ENCODE assay signal across 9 mouse cellular contexts in the genomic region with DNA sequence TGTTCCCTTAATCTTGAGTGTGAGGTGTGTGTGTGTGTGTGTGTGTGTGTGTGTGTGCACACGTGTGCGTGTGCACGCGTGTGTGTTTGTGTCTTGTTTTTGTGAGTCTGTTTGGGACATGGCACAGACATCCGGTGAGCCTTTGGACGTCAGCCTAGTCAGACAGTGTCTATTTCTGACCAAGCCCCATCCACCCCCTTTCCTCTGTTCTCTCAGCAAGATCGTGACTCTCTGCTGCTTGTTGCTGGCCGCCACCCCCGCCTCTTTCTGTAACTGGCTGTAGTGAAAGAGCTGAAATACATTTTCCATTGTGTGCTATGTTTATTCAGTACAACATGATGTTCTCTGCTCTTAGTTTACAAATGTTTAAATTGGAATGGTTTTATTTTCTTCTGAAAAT. TPM values are rescaled to one million over a fixed set of nuclear protein-coding genes. Genes with fewer than 3 reads are reported as not detected.
DNase-seq lines count a peak whose midpoint lies in the region; ATAC-seq and TF ChIP-seq lines count a peak whose summit lies in the region.
"Had no signal": no experiment of that assay in that cellular context is flagged by ENCODE, and none has a peak within 500 bp of the region (broad histone marks: within the 10 kb centered on the region; RNA-seq: fewer than 3 reads in every experiment).

No protein-coding gene starts in this region.

- no peaks in the 10 kb centered on the region for H3K36me3 ChIP-seq in embryonic facial prominence, embryonic 14.5 days (ENCODE audit: control insufficient read depth, insufficient read depth, low read length)
- no peaks in the 10 kb centered on the region for H3K36me3 ChIP-seq in embryonic facial prominence, embryonic 10.5 days (replicated peaks)
- H3K36me3 ChIP-seq in liver, postnatal 0 days (replicated peaks; ENCODE audit: insufficient read depth, low read length) = no peaks in the 10 kb centered on the region
- no peaks in the 10 kb centered on the region for H3K36me3 ChIP-seq in liver, embryonic 11.5 days (ENCODE audit: control insufficient read depth, insufficient read depth, low read length)

- no peak for TF ChIP-seq CTCF in liver, postnatal 0 days (IDR thresholded peaks at IDR 0.05; ENCODE audit: low read depth)

- TF ChIP-seq EP300 in liver, postnatal 0 days (IDR thresholded peaks at IDR 0.05; ENCODE audit: low read depth) = no peak

- no peak overlapping the region for H3K4me2 ChIP-seq in embryonic facial prominence, embryonic 14.5 days (ENCODE audit: low read depth, low read length)
- H3K4me2 ChIP-seq in liver, postnatal 0 days (ENCODE audit: low read depth, low read length) = no peak overlapping the region
- H3K4me2 ChIP-seq in liver, embryonic 11.5 days = no peak overlapping the region

- no peaks in the 10 kb centered on the region for H3K4me1 ChIP-seq in embryonic facial prominence, embryonic 14.5 days (ENCODE audit: control insufficient read depth, insufficient read depth, low read length)
- no peaks in the 10 kb centered on the region for H3K4me1 ChIP-seq in embryonic facial prominence, embryonic 10.5 days
- H3K4me1 ChIP-seq in liver, postnatal 0 days (ENCODE audit: insufficient read depth) = no peaks in the 10 kb centered on the region
- H3K4me1 ChIP-seq in liver, embryonic 11.5 days (replicated peaks; ENCODE audit: control insufficient read depth, insufficient read depth, low read length) = no peaks in the 10 kb centered on the region

- no peak overlapping the region for H3K27ac ChIP-seq in embryonic facial prominence, embryonic 14.5 days (replicated peaks; ENCODE audit: low read depth, low read length)
- H3K27ac ChIP-seq in embryonic facial prominence, embryonic 10.5 days (replicated peaks) = no peak overlapping the region
- no peak overlapping the region for H3K27ac ChIP-seq in liver, postnatal 0 days (ENCODE audit: low read depth)
- no peak overlapping the region for H3K27ac ChIP-seq in liver, embryonic 11.5 days (ENCODE audit: low read depth, low read length)

- H3K9ac ChIP-seq in embryonic facial prominence, embryonic 14.5 days (ENCODE audit: low read depth, low read length) = no peak overlapping the region
- no peak overlapping the region for H3K9ac ChIP-seq in liver, postnatal 0 days (replicated peaks)
- no peak overlapping the region for H3K9ac ChIP-seq in liver, embryonic 11.5 days (ENCODE audit: low read depth, low read length)

- WGBS in embryonic facial prominence, embryonic 14.5 days = 63% methylated on average over 9 of the region's 9 CpGs
- WGBS in embryonic facial prominence, embryonic 10.5 days = 73% methylated on average over 9 of the region's 9 CpGs
- WGBS in liver, postnatal 0 days (ENCODE audit: insufficient replicate concordance) = 54% methylated on average over 9 of the region's 9 CpGs
- WGBS in liver, embryonic 11.5 days = 60% methylated on average over 9 of the region's 9 CpGs

- no peak for ATAC-seq in embryonic facial prominence, embryonic 14.5 days (ENCODE audit: low read depth)
- no peak for ATAC-seq in liver, postnatal 0 days
- ATAC-seq in liver, embryonic 11.5 days (replicated peaks; ENCODE audit: low FRiP score) = no peak
- ATAC-seq in erythroid progenitor cell, adult 5-6 weeks (replicated peaks; ENCODE audit: low FRiP score, poor library complexity, severe bottlenecking) = no peak

- H3K4me3 ChIP-seq in embryonic facial prominence, embryonic 14.5 days (ENCODE audit: low read depth, low read length) = no peak overlapping the region
- H3K4me3 ChIP-seq in embryonic facial prominence, embryonic 10.5 days = no peak overlapping the region
- H3K4me3 ChIP-seq in liver, postnatal 0 days (ENCODE audit: low read depth, low read length) = no peak overlapping the region
- H3K4me3 ChIP-seq in liver, embryonic 11.5 days (ENCODE audit: low read depth, low read length) = no peak overlapping the region

- DNase-seq in embryonic facial prominence, embryonic 14.5 days (ENCODE audit: low spot score) = peak; percentile 42
- DNase-seq in embryonic facial prominence, embryonic 10.5 days (ENCODE audit: low spot score) = no peak
- DNase-seq in liver, postnatal 0 days = peak; percentile 11
- DNase-seq in liver, embryonic 11.5 days (ENCODE audit: low spot score) = no peak
- peak; percentile 40 for DNase-seq in heart, postnatal 4 days
- DNase-seq in right cerebral cortex, adult 18-20 months = peak; percentile 72
- no peak for DNase-seq in thymus, postnatal 36 days

- H3K27me3 ChIP-seq in embryonic facial prominence, embryonic 14.5 days (replicated peaks; ENCODE audit: control insufficient read depth, insufficient read depth, low read length) = no peaks in the 10 kb centered on the region
- 0 out of 2 replicates have a peak, but pooled peaks cover under 1% of the 10 kb centered on the region for H3K27me3 ChIP-seq in embryonic facial prominence, embryonic 10.5 days (replicated peaks; ENCODE audit: low read depth, poor library complexity, severe bottlenecking)
- no peaks in the 10 kb centered on the region for H3K27me3 ChIP-seq in liver, postnatal 0 days (ENCODE audit: insufficient read depth, low read length)
- H3K27me3 ChIP-seq in liver, embryonic 11.5 days (replicated peaks; ENCODE audit: control insufficient read depth, insufficient read depth, low read length) = no peaks in the 10 kb centered on the region; the same call in 1 of the 2 replicates

- no peaks in the 10 kb centered on the region for H3K9me3 ChIP-seq in embryonic facial prominence, embryonic 14.5 days (ENCODE audit: control insufficient read depth, low read length)
- H3K9me3 ChIP-seq in embryonic facial prominence, embryonic 10.5 days = no peaks in the 10 kb centered on the region
- H3K9me3 ChIP-seq in liver, postnatal 0 days (ENCODE audit: low read length) = no peaks in the 10 kb centered on the region
- no peaks in the 10 kb centered on the region for H3K9me3 ChIP-seq in liver, embryonic 11.5 days (ENCODE audit: control insufficient read depth, low read length)

RNA-seq across cellular contexts. Expression of a gene that starts 20.6 kb away (rescaled TPM):
- 1.1 and 2.9 TPM in 2 replicates for polyA plus RNA-seq in embryonic facial prominence, embryonic 14.5 days (2014; fragmentation: Nextera tagmentation; extraction: Ambion mirVana)
- polyA plus RNA-seq in embryonic facial prominence, embryonic 10.5 days (2016; fragmentation: Nextera tagmentation; extraction: Ambion mirVana) = 0.05 TPM in 1 of 2 replicates, not detected in the other
- not detected in 2 replicates for polyA plus RNA-seq in liver, postnatal 0 days (2015; fragmentation: Nextera tagmentation; extraction: Ambion mirVana)
- 0.12 TPM in 1 of 2 replicates, not detected in the other for polyA plus RNA-seq in liver, embryonic 11.5 days (2014; fragmentation: Nextera tagmentation; extraction: Ambion mirVana)
- under 1 TPM; 0.16 to 0.79 TPM for total RNA-seq in heart, postnatal 4 days (2021)
- total RNA-seq in erythroid progenitor cell, adult 5-6 weeks (2015; ENCODE audit: low replicate concordance) = not detected in 2 replicates
- not detected in 2 replicates for total RNA-seq in erythroid progenitor cell, adult 5-6 weeks (2017; ENCODE audit: low replicate concordance)
- total RNA-seq: common myeloid progenitor, adult 5-6 weeks had no signal

RNA-seq across cellular contexts. Expression of a gene that starts 39.5 kb away (rescaled TPM):
- polyA plus RNA-seq in embryonic facial prominence, embryonic 14.5 days (2014; fragmentation: Nextera tagmentation; extraction: Ambion mirVana) = not detected in 2 replicates
- not detected in 2 replicates for polyA plus RNA-seq in embryonic facial prominence, embryonic 10.5 days (2016; fragmentation: Nextera tagmentation; extraction: Ambion mirVana)
- not detected in 2 replicates for polyA plus RNA-seq in liver, postnatal 0 days (2015; fragmentation: Nextera tagmentation; extraction: Ambion mirVana)
- polyA plus RNA-seq in liver, embryonic 11.5 days (2014; fragmentation: Nextera tagmentation; extraction: Ambion mirVana) = not detected in 2 replicates
- not detected for total RNA-seq in heart, postnatal 4 days (2021)
- not detected in 2 replicates for total RNA-seq in erythroid progenitor cell, adult 5-6 weeks (2015; ENCODE audit: low replicate concordance)
- not detected in 2 replicates for total RNA-seq in erythroid progenitor cell, adult 5-6 weeks (2017; ENCODE audit: low replicate concordance)
- total RNA-seq: common myeloid progenitor, adult 5-6 weeks had no signal

RNA-seq across cellular contexts. Expression of a gene that starts 49.8 kb away (rescaled TPM):
- polyA plus RNA-seq in embryonic facial prominence, embryonic 14.5 days (2014; fragmentation: Nextera tagmentation; extraction: Ambion mirVana) = 14.6 and 16.2 TPM in 2 replicates
- polyA plus RNA-seq in embryonic facial prominence, embryonic 10.5 days (2016; fragmentation: Nextera tagmentation; extraction: Ambion mirVana) = 7.1 and 7.6 TPM in 2 replicates
- polyA plus RNA-seq in liver, postnatal 0 days (2015; fragmentation: Nextera tagmentation; extraction: Ambion mirVana) = 0.41 and 0.59 TPM in 2 replicates
- 4.1 and 5.5 TPM in 2 replicates for polyA plus RNA-seq in liver, embryonic 11.5 days (2014; fragmentation: Nextera tagmentation; extraction: Ambion mirVana)
- total RNA-seq in heart, postnatal 4 days (2021) = 10 to 100 TPM; 24.9 to 30.9 TPM
- not detected in 2 replicates for total RNA-seq in erythroid progenitor cell, adult 5-6 weeks (2015; ENCODE audit: low replicate concordance)
- total RNA-seq in erythroid progenitor cell, adult 5-6 weeks (2017; ENCODE audit: low replicate concordance) = not detected in 2 replicates
- total RNA-seq: common myeloid progenitor, adult 5-6 weeks had no signal

Comparison
In these comparisons a context has a peak if more than half of its experiments do, and no peak if none do; other contexts are left out.
1. DNase-seq: peak in embryonic facial prominence, embryonic 14.5 days (single experiment), liver, postnatal 0 days (single experiment), heart, postnatal 4 days (single experiment) and right cerebral cortex, adult 18-20 months (single experiment); none in embryonic facial prominence, embryonic 10.5 days (single experiment), liver, embryonic 11.5 days (single experiment) and thymus, postnatal 36 days (0 of 2).